Mouse (Mus musculus): ENCODE data around the gene Slc2a3. TPM values are rescaled to one million over a fixed set of nuclear protein-coding genes. Genes with fewer than 3 reads are reported as not detected.

Slc2a3 gene
- polyA plus RNA-seq, 1 experiment from 2014 or later = 10.5 TPM

GRCm38 (mm10) chr6:122811280-122811652 is 9.8 kb upstream of the Slc2a3 start:
- Histone ChIP-seq H3K27me3 (ENCODE audit: control insufficient read depth, insufficient read depth, low read length) (no peaks in the 10 kb centered on the region), H3K4me2 (ENCODE audit: low read depth, low read length) (peak overlapping the region; percentile 72), H3K27ac (ENCODE audit: low read length) (peak overlapping the region; percentile 99), H3K36me3 (ENCODE audit: control insufficient read depth, insufficient read depth) (no peaks in the 10 kb centered on the region), H3K9ac (ENCODE audit: low read length) (peak overlapping the region; percentile 76), H3K9me3 (replicated peaks; ENCODE audit: control insufficient read depth, low read length) (no peaks in the 10 kb centered on the region), H3K4me3 (ENCODE audit: low read length) (peak overlapping the region; percentile 60), H3K4me1 (ENCODE audit: control insufficient read depth, insufficient read depth, low read length) (peaks cover 7% of the 10 kb centered on the region)
- peak; percentile 95 for ATAC-seq (replicated peaks; ENCODE audit: extremely low read depth, insufficient read depth, low FRiP score)
- WGBS = under 1% methylated on average over 38 of the region's 38 CpGs

- peak overlapping the region; percentile 78 for H3K4me2 ChIP-seq (ENCODE audit: low read depth, low read length)
- peak overlapping the region; percentile 99 for H3K27ac ChIP-seq (ENCODE audit: low read length)
- peak overlapping the region; percentile 60 for H3K4me3 ChIP-seq (ENCODE audit: low read length)
- no peaks in the 10 kb centered on the region for H3K27me3 ChIP-seq (ENCODE audit: control insufficient read depth, insufficient read depth, low read length)
- peaks cover 7% of the 10 kb centered on the region for H3K4me1 ChIP-seq (ENCODE audit: control insufficient read depth, insufficient read depth, low read length)
- no peaks in the 10 kb centered on the region for H3K36me3 ChIP-seq (ENCODE audit: control insufficient read depth, insufficient read depth)
- ATAC-seq (replicated peaks; ENCODE audit: extremely low read depth, insufficient read depth, low FRiP score) = peak; percentile 99
- no peaks in the 10 kb centered on the region for H3K9me3 ChIP-seq (replicated peaks; ENCODE audit: control insufficient read depth, low read length)
- under 1% methylated on average over 30 of the region's 30 CpGs for WGBS
- H3K9ac ChIP-seq (ENCODE audit: low read length) = peak overlapping the region; percentile 76
These were observed 9.3 kb upstream of the Slc2a3 start for GRCm38 (mm10) chr6:122810615-122811279.

- Histone ChIP-seq H3K4me2 (ENCODE audit: low read depth, low read length) (peak overlapping the region; percentile 78), H3K4me1 (ENCODE audit: control insufficient read depth, insufficient read depth, low read length) (peaks cover 7% of the 10 kb centered on the region), H3K27ac (ENCODE audit: low read length) (peak overlapping the region; percentile 99), H3K4me3 (ENCODE audit: low read length) (peak overlapping the region; percentile 60), H3K9ac (ENCODE audit: low read length) (peak overlapping the region; percentile 66), H3K9me3 (replicated peaks; ENCODE audit: control insufficient read depth, low read length) (no peaks in the 10 kb centered on the region), H3K36me3 (ENCODE audit: control insufficient read depth, insufficient read depth) (no peaks in the 10 kb centered on the region), H3K27me3 (ENCODE audit: control insufficient read depth, insufficient read depth, low read length) (no peaks in the 10 kb centered on the region)
- ATAC-seq (replicated peaks; ENCODE audit: extremely low read depth, insufficient read depth, low FRiP score) = no peak
- WGBS = 2% methylated on average over 11 of the region's 11 CpGs
These were observed 8.7 kb upstream of the Slc2a3 start for GRCm38 (mm10) chr6:122810022-122810614.

GRCm38 (mm10) chr6:122804418-122804817 is 3.0 kb upstream of the Slc2a3 start:
- ATAC-seq (replicated peaks; ENCODE audit: extremely low read depth, insufficient read depth, low FRiP score) = no peak; the same call in 1 of the 2 replicates
- WGBS = 25% methylated on average over 5 of the region's 5 CpGs
- Histone ChIP-seq H3K4me1 (ENCODE audit: control insufficient read depth, insufficient read depth, low read length) (peaks cover 8% of the 10 kb centered on the region), H3K27ac (ENCODE audit: low read length) (no peak overlapping the region), H3K4me2 (ENCODE audit: low read depth, low read length) (no peak overlapping the region), H3K4me3 (ENCODE audit: low read length) (no peak overlapping the region), H3K9me3 (replicated peaks; ENCODE audit: control insufficient read depth, low read length) (no peaks in the 10 kb centered on the region), H3K36me3 (ENCODE audit: control insufficient read depth, insufficient read depth) (no peaks in the 10 kb centered on the region), H3K27me3 (ENCODE audit: control insufficient read depth, insufficient read depth, low read length) (no peaks in the 10 kb centered on the region), H3K9ac (ENCODE audit: low read length) (no peak overlapping the region)

- WGBS = 2% methylated on average over 34 of the region's 34 CpGs
- Histone ChIP-seq H3K27me3 (ENCODE audit: control insufficient read depth, insufficient read depth, low read length) (no peaks in the 10 kb centered on the region), H3K9ac (ENCODE audit: low read length) (peak overlapping the region; percentile 84), H3K27ac (ENCODE audit: low read length) (0 out of 2 replicates have a peak overlapping the region, but pooled peaks have one; percentile 12), H3K36me3 (ENCODE audit: control insufficient read depth, insufficient read depth) (no peaks in the 10 kb centered on the region), H3K4me3 (ENCODE audit: low read length) (peak overlapping the region; percentile 67), H3K9me3 (replicated peaks; ENCODE audit: control insufficient read depth, low read length) (no peaks in the 10 kb centered on the region), H3K4me2 (ENCODE audit: low read depth, low read length) (peak overlapping the region; percentile 100), H3K4me1 (ENCODE audit: control insufficient read depth, insufficient read depth, low read length) (peaks cover 8% of the 10 kb centered on the region)
- peak; percentile 52 for ATAC-seq (replicated peaks; ENCODE audit: extremely low read depth, insufficient read depth, low FRiP score)
These were observed 518 bp upstream of the Slc2a3 start for GRCm38 (mm10) chr6:122801801-122802514.

- Histone ChIP-seq H3K27me3 (ENCODE audit: control insufficient read depth, insufficient read depth, low read length) (no peaks in the 10 kb centered on the region), H3K4me3 (ENCODE audit: low read length) (peak overlapping the region; percentile 67), H3K4me1 (ENCODE audit: control insufficient read depth, insufficient read depth, low read length) (peaks cover 8% of the 10 kb centered on the region), H3K4me2 (ENCODE audit: low read depth, low read length) (peak overlapping the region; percentile 100), H3K27ac (ENCODE audit: low read length) (no peak overlapping the region), H3K36me3 (ENCODE audit: control insufficient read depth, insufficient read depth) (no peaks in the 10 kb centered on the region), H3K9me3 (replicated peaks; ENCODE audit: control insufficient read depth, low read length) (no peaks in the 10 kb centered on the region), H3K9ac (ENCODE audit: low read length) (peak overlapping the region; percentile 84)
- no peak for ATAC-seq (replicated peaks; ENCODE audit: extremely low read depth, insufficient read depth, low FRiP score)
- WGBS = 47% methylated on average over 10 of the region's 10 CpGs
These were observed 670 bp downstream of the Slc2a3 start for GRCm38 (mm10) chr6:122800640-122801300.

- WGBS = 69% methylated on average over 8 of the region's 8 CpGs
- no peak for ATAC-seq (replicated peaks; ENCODE audit: extremely low read depth, insufficient read depth, low FRiP score)
- H3K4me3 ChIP-seq (ENCODE audit: low read length) = no peak overlapping the region
- H3K9ac ChIP-seq (ENCODE audit: low read length) = no peak overlapping the region
- H3K4me2 ChIP-seq (ENCODE audit: low read depth, low read length) = no peak overlapping the region
- no peaks in the 10 kb centered on the region for H3K36me3 ChIP-seq (ENCODE audit: control insufficient read depth, insufficient read depth)
- no peaks in the 10 kb centered on the region for H3K9me3 ChIP-seq (replicated peaks; ENCODE audit: control insufficient read depth, low read length)
- no peaks in the 10 kb centered on the region for H3K4me1 ChIP-seq (ENCODE audit: control insufficient read depth, insufficient read depth, low read length)
- H3K27me3 ChIP-seq (ENCODE audit: control insufficient read depth, insufficient read depth, low read length) = no peaks in the 10 kb centered on the region
- no peak overlapping the region for H3K27ac ChIP-seq (ENCODE audit: low read length)
These were observed 6.0 kb downstream of the Slc2a3 start for GRCm38 (mm10) chr6:122795254-122795935.

GRCm38 (mm10) chr6:122786275-122786674 is 15.2 kb downstream of the Slc2a3 start:
- ATAC-seq (replicated peaks; ENCODE audit: extremely low read depth, insufficient read depth, low FRiP score) = no peak
- H3K4me1 ChIP-seq (ENCODE audit: control insufficient read depth, insufficient read depth, low read length) = no peaks in the 10 kb centered on the region
- WGBS = 21% methylated on average over 5 of the region's 5 CpGs

More at GRCm38 (mm10) chr6:122786275-122786674, 15.2 kb downstream of the Slc2a3 start:
- no peak overlapping the region for H3K4me3 ChIP-seq (ENCODE audit: low read length)
- H3K9ac ChIP-seq (ENCODE audit: low read length) = no peak overlapping the region
- no peaks in the 10 kb centered on the region for H3K36me3 ChIP-seq (ENCODE audit: control insufficient read depth, insufficient read depth)
- no peak overlapping the region for H3K4me2 ChIP-seq (ENCODE audit: low read depth, low read length)
- no peaks in the 10 kb centered on the region for H3K9me3 ChIP-seq (replicated peaks; ENCODE audit: control insufficient read depth, low read length)
- no peak overlapping the region for H3K27ac ChIP-seq (ENCODE audit: low read length)
- H3K27me3 ChIP-seq (ENCODE audit: control insufficient read depth, insufficient read depth, low read length) = no peaks in the 10 kb centered on the region
